27 mouse cellular contexts compared by ENCODE assay signal in genomic region chr2:43365812-43366211, GRCm38 (mm10).
"Had no signal": no experiment of that assay in that cellular context is flagged by ENCODE, and none has a peak within 500 bp of the region (broad histone marks: within the 10 kb centered on the region; RNA-seq: fewer than 3 reads in every experiment).

No protein-coding gene starts in this region.

- H3K27ac ChIP-seq: heart, adult 2 months; heart, embryonic 13.5 days; heart, embryonic 15.5 days; hindbrain, embryonic 13.5 days; hindbrain, embryonic 15.5 days; hindbrain, postnatal 0 days; intestine, embryonic 15.5 days; kidney, embryonic 15.5 days; layer of hippocampus, adult 2 months; left cerebral cortex, adult 2 months; limb, embryonic 10.5 days; limb, embryonic 12.5 days; liver, embryonic 13.5 days had no signal

- H3K4me1 ChIP-seq: heart, embryonic 13.5 days; heart, embryonic 15.5 days; hindbrain, embryonic 13.5 days; hindbrain, embryonic 15.5 days; intestine, embryonic 15.5 days; kidney, embryonic 15.5 days; limb, embryonic 10.5 days; limb, embryonic 12.5 days; liver, embryonic 13.5 days had no signal

- H3K27me3 ChIP-seq: heart, embryonic 13.5 days; heart, embryonic 15.5 days; hindbrain, embryonic 13.5 days; hindbrain, embryonic 15.5 days; intestine, embryonic 15.5 days; kidney, embryonic 15.5 days; limb, embryonic 12.5 days; liver, embryonic 13.5 days had no signal

- H3K9me3 ChIP-seq: heart, embryonic 13.5 days; heart, embryonic 15.5 days; hindbrain, embryonic 13.5 days; hindbrain, embryonic 15.5 days; intestine, embryonic 15.5 days; kidney, embryonic 15.5 days; limb, embryonic 10.5 days; limb, embryonic 12.5 days; liver, embryonic 13.5 days had no signal

- H3K9ac ChIP-seq: heart, embryonic 13.5 days; heart, embryonic 15.5 days; hindbrain, embryonic 13.5 days; hindbrain, embryonic 15.5 days; intestine, embryonic 15.5 days; kidney, embryonic 15.5 days; limb, embryonic 12.5 days; liver, embryonic 13.5 days had no signal

- DNase-seq: gastrocnemius, postnatal 14 days; gastrocnemius, postnatal 36 days; heart, adult 11 months; heart, adult 2 months; heart, postnatal 14 days; heart, postnatal 36 days; kidney, adult 18-20 months; kidney, adult 8-10 months; kidney, postnatal 10 days; kidney, postnatal 25 days; kidney, postnatal 4 days; liver; liver, embryonic 13.5 days had no signal

- H3K4me2 ChIP-seq: heart, embryonic 11.5 days; heart, embryonic 13.5 days; heart, embryonic 15.5 days; hindbrain, embryonic 13.5 days; hindbrain, embryonic 15.5 days; intestine, embryonic 15.5 days; kidney, embryonic 15.5 days; limb, embryonic 12.5 days; liver, embryonic 11.5 days; liver, embryonic 13.5 days had no signal

- H3K36me3 ChIP-seq: heart, embryonic 13.5 days; heart, embryonic 15.5 days; hindbrain, embryonic 13.5 days; hindbrain, embryonic 15.5 days; intestine, embryonic 15.5 days; kidney, embryonic 15.5 days; limb, embryonic 10.5 days; limb, embryonic 12.5 days; liver, embryonic 13.5 days had no signal

- ATAC-seq: hindbrain, postnatal 0 days; intestine, embryonic 15.5 days; intestine, postnatal 0 days had no signal

- H3K4me3 ChIP-seq: heart, adult 2 months; heart, embryonic 13.5 days; heart, embryonic 15.5 days; hindbrain, embryonic 13.5 days; hindbrain, embryonic 15.5 days; intestine, embryonic 15.5 days; kidney, embryonic 15.5 days; layer of hippocampus, adult 2 months; left cerebral cortex, adult 2 months; limb, embryonic 10.5 days; limb, embryonic 12.5 days; liver, embryonic 13.5 days had no signal
